Mouse (Mus musculus) cerebellum, postnatal 14 days (tissue): ENCODE data around the gene Ppp4c.

Experiments used
- DNase-seq, 2 experiments: peaks; one replicate each; pipeline ENCODE4 v3.0.0; 2021; ENCODE audit warnings: mixed read lengths in 2 of 2

The Ppp4c gene

DNA sequence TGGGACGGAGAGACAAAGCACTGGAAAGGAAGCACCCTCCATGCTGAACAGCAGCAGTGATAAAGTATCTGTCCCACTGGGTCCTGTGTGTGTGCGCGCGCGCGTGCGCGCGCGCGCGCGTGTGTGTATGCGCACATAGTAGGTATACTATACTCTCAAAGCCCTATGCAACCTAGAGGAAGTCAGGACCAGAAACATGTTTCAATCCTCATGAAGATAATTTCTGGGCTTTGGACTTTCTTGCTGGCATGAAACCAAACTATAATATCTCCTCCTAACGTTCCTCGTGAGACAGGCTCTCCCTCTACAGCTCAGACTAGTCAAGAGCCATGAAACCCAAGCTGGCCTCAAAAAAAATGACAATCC, 8.7 kb upstream of the Ppp4c start:
- no peak for DNase-seq

DNA sequence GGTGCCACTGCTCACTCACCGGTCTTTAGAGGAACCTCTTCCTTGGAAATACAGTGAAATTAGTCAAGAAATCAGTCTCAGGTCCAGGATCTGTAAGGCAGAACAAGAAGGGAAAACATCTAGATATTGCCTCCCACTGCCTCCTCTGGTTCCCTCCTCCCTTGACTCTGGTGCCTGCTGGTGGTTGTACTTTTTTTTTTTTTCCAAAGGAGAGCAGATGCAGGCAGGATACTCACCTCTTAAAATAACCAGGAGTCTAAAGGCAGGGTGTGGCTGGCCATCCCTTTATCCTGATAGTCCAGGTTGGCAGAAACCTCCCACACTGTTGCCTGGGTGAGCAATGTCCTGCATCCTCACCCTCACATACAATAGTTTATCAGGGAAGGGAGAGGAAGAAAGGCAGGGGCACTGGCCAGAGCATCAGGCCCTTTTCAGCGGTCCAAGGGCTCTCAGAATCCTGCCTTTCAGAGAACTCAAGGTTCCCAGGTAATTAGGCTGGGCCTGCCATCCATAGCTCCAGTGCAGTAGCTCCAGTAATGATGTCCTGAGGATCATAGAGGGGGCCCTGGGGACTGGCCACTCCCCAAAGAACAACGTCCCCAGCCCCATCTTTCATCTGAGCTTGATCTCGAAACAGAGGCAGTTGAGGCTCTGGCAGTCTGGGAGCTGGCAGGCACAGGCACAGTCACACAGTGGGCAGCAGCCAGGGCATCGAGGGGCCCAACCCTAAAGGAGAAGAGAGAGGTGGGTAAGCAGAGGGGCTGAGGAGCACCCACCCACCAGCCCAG, 8.2 kb upstream of the Ppp4c start:
- DNase-seq = peak in 1 of 2 experiments; percentile 20

GRCm38 (mm10) chr7:126799468-126800268, 7.4 kb upstream of the Ppp4c start:
- peak in 1 of 2 experiments; percentile 79 for DNase-seq

GRCm38 (mm10) chr7:126799050-126799467, 6.8 kb upstream of the Ppp4c start:
- peak; percentile 98 for DNase-seq

DNA sequence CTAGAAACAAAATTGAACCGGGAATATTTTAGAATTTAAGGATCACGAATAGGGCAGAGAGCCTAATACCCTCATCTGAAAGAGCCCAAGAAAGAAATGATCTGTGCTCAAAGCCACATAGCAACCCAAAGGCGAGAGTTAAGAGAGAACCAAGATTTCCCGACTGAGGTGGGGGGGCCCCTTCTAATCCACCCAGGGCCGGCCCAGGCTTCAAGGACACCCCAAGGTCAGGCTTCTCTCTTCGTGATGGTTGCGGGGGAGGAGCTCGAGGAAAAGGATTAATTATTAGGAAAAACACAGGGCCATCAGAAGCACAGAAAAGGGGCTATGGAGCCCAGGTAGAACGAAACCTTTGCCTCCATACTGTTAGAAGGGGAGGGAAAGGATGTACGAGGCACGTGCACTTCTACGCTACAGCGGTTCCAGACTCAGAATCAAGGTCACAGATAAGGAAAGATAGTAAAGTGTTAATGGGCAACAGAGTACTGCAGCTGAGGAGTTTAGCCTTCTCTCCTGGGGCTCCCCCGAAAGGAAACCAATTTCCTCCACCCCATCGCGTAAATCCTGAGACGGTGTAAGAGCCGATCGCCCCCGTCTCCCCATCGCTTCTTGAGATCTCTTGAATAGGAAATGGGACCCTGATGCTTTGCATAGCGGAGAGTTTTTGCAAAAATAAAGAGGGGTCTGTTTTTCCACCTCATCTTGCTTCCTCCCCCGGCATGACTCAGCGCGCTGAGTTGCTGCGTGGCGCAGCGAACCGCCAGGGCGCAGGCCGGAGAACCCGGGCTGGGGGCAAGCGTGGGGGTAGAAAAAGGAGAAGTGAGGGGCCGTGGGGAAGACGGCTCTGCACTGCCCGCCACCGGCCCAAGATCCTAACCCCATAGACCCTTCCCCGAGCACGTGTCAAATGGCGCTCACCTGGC, 6.1 kb upstream of the Ppp4c start:
- DNase-seq = peak; percentile 53 to 70

- DNase-seq = peak; percentile 75 to 82
These were observed 5.3 kb upstream of the Ppp4c start, which contains the start of gene Fam57b for GRCm38 (mm10) chr7:126797411-126798126. Gene Fam57b, plus strand, starts transcription at chr7:126797668.

GRCm38 (mm10) chr7:126796350-126796932, 4.1 kb upstream of the Ppp4c start:
- DNase-seq = peak; percentile 70 to 77

GRCm38 (mm10) chr7:126795387-126796317, 3.4 kb upstream of the Ppp4c start:
- no peak for DNase-seq

DNA sequence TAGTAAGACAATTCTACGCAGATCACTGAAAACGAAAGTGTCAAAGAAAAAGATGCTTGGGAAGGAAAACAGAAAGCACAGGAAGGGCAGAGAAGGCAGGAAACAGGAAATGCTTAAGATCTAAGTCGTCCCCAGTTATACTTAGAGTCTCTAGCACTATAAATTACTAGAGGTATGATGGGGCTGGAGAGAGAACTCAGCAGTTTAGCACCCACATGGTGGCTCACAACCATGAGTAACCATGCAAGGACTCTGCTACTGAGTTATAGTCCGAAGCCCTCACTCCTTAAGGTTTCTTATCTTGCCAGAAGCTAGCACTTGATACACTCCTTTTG, 1.9 kb upstream of the Ppp4c start:
- DNase-seq = no peak

- DNase-seq = no peak
These were observed 1.4 kb upstream of the Ppp4c start for GRCm38 (mm10) chr7:126793456-126794270.

- DNase-seq = no peak
These were observed 586 bp upstream of the Ppp4c start for GRCm38 (mm10) chr7:126792721-126793443.

DNA sequence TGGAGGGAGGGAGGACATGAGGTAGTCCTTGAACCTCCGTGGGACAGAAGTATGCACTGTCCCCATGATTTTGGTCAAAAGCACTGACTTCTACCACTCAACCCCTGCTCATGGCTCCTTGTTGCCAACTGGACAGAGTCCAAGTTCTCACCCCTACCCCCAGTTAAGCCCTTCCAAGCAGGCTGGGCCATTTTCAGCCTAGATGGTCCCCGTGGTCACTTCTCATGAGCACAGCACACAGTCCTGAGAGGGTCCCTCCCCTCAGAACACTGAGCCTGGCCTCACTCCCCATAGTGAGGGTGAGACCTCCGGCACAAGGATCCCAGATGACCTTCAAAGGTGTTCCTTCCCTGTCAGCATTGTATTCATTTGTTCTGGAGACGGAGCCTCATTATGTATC, 3.2 kb downstream of the Ppp4c start:
- DNase-seq = no peak

DNA sequence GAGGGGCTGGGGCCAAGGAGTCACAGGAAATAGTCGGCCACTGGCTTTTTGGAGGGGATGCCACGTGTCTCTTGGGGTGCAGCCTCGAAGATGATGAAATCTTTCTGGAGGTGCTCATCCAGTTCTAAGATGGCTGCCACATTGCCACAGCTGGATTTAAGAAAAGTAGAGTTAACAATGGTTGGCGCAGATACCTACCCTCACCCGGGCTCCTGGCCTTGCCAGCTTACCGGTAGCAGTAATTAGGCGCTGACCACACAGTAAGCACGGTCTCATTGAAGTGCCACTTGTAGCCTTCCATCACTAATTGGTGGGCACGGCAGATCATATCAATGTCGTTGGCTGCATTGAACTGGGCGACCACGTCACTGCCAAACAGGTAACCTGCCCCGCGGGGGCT, 6.2 kb downstream of the Ppp4c start:
- no peak for DNase-seq

DNA sequence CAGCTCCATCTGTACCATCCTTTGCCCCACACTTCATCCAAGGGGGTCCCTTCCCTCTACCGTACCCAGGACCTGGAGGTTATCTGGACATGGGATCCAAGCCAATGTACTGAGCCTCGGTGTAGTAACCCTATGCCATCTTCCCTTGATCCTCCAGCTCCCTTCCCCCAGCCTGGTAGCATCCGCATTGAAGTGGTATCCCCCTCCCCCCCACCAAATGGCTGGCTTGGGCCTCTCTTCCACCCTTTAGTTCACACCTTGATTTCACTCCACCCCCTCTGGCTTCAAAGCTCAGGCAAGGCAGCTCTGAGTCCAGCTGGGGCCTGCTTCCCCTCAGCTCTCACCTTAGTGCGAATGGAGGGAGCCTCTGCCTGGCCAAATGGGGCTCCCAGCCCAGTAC, 7.2 kb downstream of the Ppp4c start:
- DNase-seq = peak in 1 of 2 experiments; percentile 9

- peak; percentile 23 to 48 for DNase-seq
These were observed 7.8 kb downstream of the Ppp4c start for GRCm38 (mm10) chr7:126784469-126784868.

- peak in 1 of 2 experiments; percentile 20 for DNase-seq
These were observed 9.6 kb downstream of the Ppp4c start for GRCm38 (mm10) chr7:126782693-126783092.

- DNase-seq = peak in 1 of 2 experiments; percentile 11
These were observed 10.5 kb downstream of the Ppp4c start for GRCm38 (mm10) chr7:126781661-126782370.

DNA sequence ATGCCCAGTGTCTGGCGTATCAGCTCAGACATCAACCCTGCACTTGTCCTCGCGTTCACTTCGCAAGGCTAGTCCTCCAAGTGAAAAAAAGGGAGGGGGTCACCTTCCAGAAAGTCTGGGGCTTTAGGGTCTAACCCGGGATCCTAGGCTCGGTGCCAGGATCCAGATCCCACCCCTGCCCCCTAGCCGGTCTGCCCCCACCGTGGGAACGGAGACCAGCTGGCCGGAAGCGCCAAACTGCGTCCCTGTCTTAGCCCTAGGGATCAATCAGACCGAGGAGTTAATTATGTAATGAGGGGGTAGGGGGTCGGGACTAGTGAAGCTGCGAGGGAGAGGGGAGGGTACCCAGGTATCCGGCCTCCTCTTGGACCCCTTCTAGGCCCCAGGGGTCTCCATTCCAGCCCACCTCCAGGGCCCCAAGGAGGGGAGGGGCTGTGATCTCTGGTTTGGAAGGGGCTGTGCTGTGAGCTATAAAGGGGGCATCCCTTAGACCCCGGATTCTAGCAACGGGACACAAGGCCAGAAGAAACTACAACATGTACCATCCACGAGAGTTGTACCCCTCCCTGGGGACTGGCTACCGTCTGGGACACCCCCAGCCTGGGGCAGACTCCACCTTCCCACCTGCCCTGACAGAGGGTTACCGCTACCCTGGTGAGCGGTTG, 11.2 kb downstream of the Ppp4c start, which contains the start of gene Tbx6:
Tbx6 (plus strand) TSS at position 513 of the 665 bp plus-strand sequence.
- peak; percentile 60 to 71 for DNase-seq
